Mouse (Mus musculus): ENCODE measurements around the gene Colgalt2.

DNA sequence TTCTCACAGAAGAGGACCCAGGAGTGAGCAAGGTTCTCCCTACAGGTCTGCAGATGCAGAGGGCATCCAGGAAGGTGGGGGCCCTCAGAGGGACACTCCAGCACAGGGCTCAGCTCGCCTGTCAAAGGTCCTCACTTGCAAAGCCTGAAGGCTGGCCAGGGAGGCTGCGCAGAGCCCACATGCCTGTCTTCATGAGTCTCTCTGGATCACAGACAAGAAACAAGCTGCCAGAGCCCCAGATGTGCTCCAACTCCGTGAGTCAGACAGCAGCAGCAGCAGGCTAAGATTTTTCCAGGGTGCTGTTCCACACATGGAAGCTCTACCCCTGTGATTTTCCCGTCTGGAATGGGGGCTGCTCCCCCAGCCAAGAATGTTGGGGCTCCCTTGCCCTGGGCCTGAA, 114.6 kb downstream of the Colgalt2 start:
- TF ChIP-seq GATA1 (IDR thresholded peaks at IDR 0.05; ENCODE audit: borderline replicate concordance, low read length) (no peak), FLI1 (IDR thresholded peaks at IDR 0.05; ENCODE audit: low read length) (no peak)

Measured in megakaryocyte, embryonic 14.5 days (primary cell).